Mouse (Mus musculus): ENCODE measurements at regions not wholly inside any gene's neighbourhood (a gene's known extent, or its start where the extent isn't known, plus 50 kb on each side); places are given as distances from the start of the nearest gene placed in this dataset.
A peak's percentile ranks its signal among the peaks of the same experiment; 100 is the strongest.

GRCm38 (mm10) chr16:93358613-93359012, 245.2 kb downstream of the Setd4 start:
- no peak overlapping the region for H3K9ac ChIP-seq
- no peak for ATAC-seq (replicated peaks; ENCODE audit: low FRiP score)
- no peak overlapping the region for H3K27ac ChIP-seq
- H3K9me3 ChIP-seq (replicated peaks): no peaks in the 10 kb centered on the region
- no peaks in the 10 kb centered on the region for H3K36me3 ChIP-seq
- H3K4me2 ChIP-seq: no peak overlapping the region
- no peak overlapping the region for H3K4me3 ChIP-seq (replicated peaks)
- H3K4me1 ChIP-seq: 0 out of 2 replicates have a peak, but pooled peaks cover 3% of the 10 kb centered on the region
- H3K27me3 ChIP-seq: no peaks in the 10 kb centered on the region
- WGBS: 83% methylated on average over 6 of the region's 6 CpGs

GRCm38 (mm10) chr16:93358166-93358565, 245.7 kb downstream of the Setd4 start:
- no peak overlapping the region for H3K9ac ChIP-seq
- H3K4me3 ChIP-seq (replicated peaks): no peak overlapping the region
- no peaks in the 10 kb centered on the region for H3K9me3 ChIP-seq (replicated peaks)
- H3K4me1 ChIP-seq: 0 out of 2 replicates have a peak, but pooled peaks cover 3% of the 10 kb centered on the region
- H3K36me3 ChIP-seq: no peaks in the 10 kb centered on the region
- H3K4me2 ChIP-seq: no peak overlapping the region
- H3K27ac ChIP-seq: no peak overlapping the region
- no peak for ATAC-seq (replicated peaks; ENCODE audit: low FRiP score)
- WGBS: 64% methylated on average over 4 of the region's 4 CpGs
- no peaks in the 10 kb centered on the region for H3K27me3 ChIP-seq

GRCm38 (mm10) chr16:93355204-93355899, 248.5 kb downstream of the Setd4 start:
- no peak overlapping the region for H3K27ac ChIP-seq
- no peaks in the 10 kb centered on the region for H3K36me3 ChIP-seq
- WGBS: 82% methylated on average over 11 of the region's 11 CpGs
- H3K4me3 ChIP-seq (replicated peaks): no peak overlapping the region
- 0 out of 2 replicates have a peak, but pooled peaks cover 3% of the 10 kb centered on the region for H3K4me1 ChIP-seq
- H3K4me2 ChIP-seq: no peak overlapping the region
- H3K27me3 ChIP-seq: no peaks in the 10 kb centered on the region
- no peaks in the 10 kb centered on the region for H3K9me3 ChIP-seq (replicated peaks)
- no peak for ATAC-seq (replicated peaks; ENCODE audit: low FRiP score)
- H3K9ac ChIP-seq: no peak overlapping the region

- no peak overlapping the region for H3K9ac ChIP-seq
- 66% methylated on average over 6 of the region's 6 CpGs for WGBS
- H3K36me3 ChIP-seq: no peaks in the 10 kb centered on the region
- no peak for ATAC-seq (replicated peaks; ENCODE audit: low FRiP score)
- no peaks in the 10 kb centered on the region for H3K9me3 ChIP-seq (replicated peaks)
- no peak overlapping the region for H3K4me2 ChIP-seq
- no peak overlapping the region for H3K4me3 ChIP-seq (replicated peaks)
- H3K27ac ChIP-seq: no peak overlapping the region
- H3K4me1 ChIP-seq: 0 out of 2 replicates have a peak, but pooled peaks cover 3% of the 10 kb centered on the region
- H3K27me3 ChIP-seq: no peaks in the 10 kb centered on the region
Measured at GRCm38 (mm10) chr16:93353971-93354370, 249.9 kb downstream of the Setd4 start.

- no peaks in the 10 kb centered on the region for H3K27me3 ChIP-seq
- H3K36me3 ChIP-seq: no peaks in the 10 kb centered on the region
- no peak overlapping the region for H3K27ac ChIP-seq
- no peaks in the 10 kb centered on the region for H3K9me3 ChIP-seq (replicated peaks)
- no peak overlapping the region for H3K4me3 ChIP-seq (replicated peaks)
- 80% methylated on average over 5 of the region's 5 CpGs for WGBS
- no peak for ATAC-seq (replicated peaks; ENCODE audit: low FRiP score)
- H3K9ac ChIP-seq: no peak overlapping the region
- peaks cover 6% of the 10 kb centered on the region; the same call in 1 of the 2 replicates for H3K4me1 ChIP-seq
- H3K4me2 ChIP-seq: no peak overlapping the region
Measured at GRCm38 (mm10) chr16:93344555-93344954, 259.3 kb downstream of the Setd4 start.

GRCm38 (mm10) chr16:93342701-93343100, 261.2 kb downstream of the Setd4 start:
- no peak for ATAC-seq (replicated peaks; ENCODE audit: low FRiP score)
- H3K9ac ChIP-seq: no peak overlapping the region
- H3K4me3 ChIP-seq (replicated peaks): no peak overlapping the region
- no peaks in the 10 kb centered on the region for H3K9me3 ChIP-seq (replicated peaks)
- H3K4me2 ChIP-seq: no peak overlapping the region
- no peak overlapping the region for H3K27ac ChIP-seq
- no peaks in the 10 kb centered on the region for H3K36me3 ChIP-seq
- no peaks in the 10 kb centered on the region for H3K27me3 ChIP-seq
- WGBS: 81% methylated on average over 2 of the region's 2 CpGs
- peaks cover 6% of the 10 kb centered on the region; the same call in 1 of the 2 replicates for H3K4me1 ChIP-seq

- no peak for ATAC-seq (replicated peaks; ENCODE audit: low FRiP score)
- Histone ChIP-seq H3K27ac (no peak overlapping the region), H3K4me1 (peaks cover 6% of the 10 kb centered on the region; the same call in 1 of the 2 replicates), H3K36me3 (no peaks in the 10 kb centered on the region), H3K9ac (no peak overlapping the region), H3K9me3 (replicated peaks) (no peaks in the 10 kb centered on the region), H3K4me2 (no peak overlapping the region), H3K27me3 (no peaks in the 10 kb centered on the region), H3K4me3 (replicated peaks) (no peak overlapping the region)
- WGBS: 84% methylated on average over 2 of the region's 2 CpGs
Measured at GRCm38 (mm10) chr16:93341791-93342190, 262.1 kb downstream of the Setd4 start.

GRCm38 (mm10) chr16:93338806-93339205, 265.1 kb downstream of the Setd4 start:
- ATAC-seq (replicated peaks; ENCODE audit: low FRiP score): no peak
- Histone ChIP-seq H3K27me3 (no peaks in the 10 kb centered on the region), H3K9ac (no peak overlapping the region), H3K36me3 (no peaks in the 10 kb centered on the region), H3K4me2 (no peak overlapping the region), H3K27ac (no peak overlapping the region), H3K4me3 (replicated peaks) (no peak overlapping the region), H3K9me3 (replicated peaks) (no peaks in the 10 kb centered on the region), H3K4me1 (no peaks in the 10 kb centered on the region)
- 76% methylated on average over 6 of the region's 6 CpGs for WGBS

GRCm38 (mm10) chr16:93335322-93336111, 268.3 kb downstream of the Setd4 start:
- H3K4me2 ChIP-seq: no peak overlapping the region
- WGBS: 89% methylated on average over 11 of the region's 11 CpGs
- no peak overlapping the region for H3K27ac ChIP-seq
- no peaks in the 10 kb centered on the region for H3K36me3 ChIP-seq
- no peak for ATAC-seq (replicated peaks; ENCODE audit: low FRiP score)
- no peak overlapping the region for H3K4me3 ChIP-seq (replicated peaks)
- no peaks in the 10 kb centered on the region; the same call in 1 of the 2 replicates for H3K27me3 ChIP-seq
- no peak overlapping the region for H3K9ac ChIP-seq
- H3K4me1 ChIP-seq: no peaks in the 10 kb centered on the region
- no peaks in the 10 kb centered on the region for H3K9me3 ChIP-seq (replicated peaks)

- Histone ChIP-seq H3K27ac (no peak overlapping the region), H3K36me3 (no peaks in the 10 kb centered on the region), H3K27me3 (peaks cover 5% of the 10 kb centered on the region; the same call in 1 of the 2 replicates), H3K9me3 (replicated peaks) (no peaks in the 10 kb centered on the region), H3K4me3 (replicated peaks) (no peak overlapping the region), H3K4me2 (no peak overlapping the region), H3K9ac (no peak overlapping the region), H3K4me1 (peaks cover 3% of the 10 kb centered on the region; the same call in 1 of the 2 replicates)
- no peak for ATAC-seq (replicated peaks; ENCODE audit: low FRiP score)
- 79% methylated on average over 6 of the region's 6 CpGs for WGBS
Measured at GRCm38 (mm10) chr16:93333654-93334053, 270.2 kb downstream of the Setd4 start.

GRCm38 (mm10) chr16:93328680-93329395, 275.0 kb downstream of the Setd4 start:
- WGBS: 26% methylated on average over 13 of the region's 13 CpGs
- no peaks in the 10 kb centered on the region for H3K36me3 ChIP-seq
- no peak overlapping the region for H3K4me2 ChIP-seq
- no peak overlapping the region for H3K27ac ChIP-seq
- H3K27me3 ChIP-seq: peaks cover 5% of the 10 kb centered on the region; the same call in 1 of the 2 replicates
- peak; percentile 40; the same call in 1 of the 2 replicates for ATAC-seq (replicated peaks; ENCODE audit: low FRiP score)
- peaks cover 3% of the 10 kb centered on the region; the same call in 1 of the 2 replicates for H3K4me1 ChIP-seq
- no peak overlapping the region for H3K9ac ChIP-seq
- no peaks in the 10 kb centered on the region for H3K9me3 ChIP-seq (replicated peaks)
- no peak overlapping the region for H3K4me3 ChIP-seq (replicated peaks)

GRCm38 (mm10) chr16:93324911-93325310, 279.0 kb downstream of the Setd4 start:
- Histone ChIP-seq H3K4me3 (replicated peaks) (no peak overlapping the region), H3K36me3 (no peaks in the 10 kb centered on the region), H3K27ac (no peak overlapping the region), H3K9me3 (replicated peaks) (no peaks in the 10 kb centered on the region), H3K4me1 (peaks cover 3% of the 10 kb centered on the region; the same call in 1 of the 2 replicates), H3K9ac (no peak overlapping the region), H3K4me2 (no peak overlapping the region), H3K27me3 (0 out of 2 replicates have a peak, but pooled peaks cover under 1% of the 10 kb centered on the region)
- WGBS: 86% methylated on average over 5 of the region's 5 CpGs
- ATAC-seq (replicated peaks; ENCODE audit: low FRiP score): no peak

Measured in kidney, embryonic 15.5 days (tissue).